Mouse (Mus musculus) kidney, adult 10 weeks (tissue): ENCODE measurements around the gene Cyp2b9. TPM values are rescaled to one million over a fixed set of nuclear protein-coding genes. Genes with fewer than 3 reads are reported as not detected.

Source experiments
- polyA plus RNA-seq: library from polyadenylated mRNA; stranded (reverse); fragments of 350-450 nt; fragmentation: Illumina TruSeq; extraction: RNeasy Lipid Tissue Mini Kit (QIAGEN cat#74804); gene quantifications from one replicate; pipeline ENCODE4 v1.2.3, GENCODE M21; 2014; ENCODE audit warnings: low read depth, low replicate concordance

Cyp2b9 gene
- polyA plus RNA-seq = not detected

DNA sequence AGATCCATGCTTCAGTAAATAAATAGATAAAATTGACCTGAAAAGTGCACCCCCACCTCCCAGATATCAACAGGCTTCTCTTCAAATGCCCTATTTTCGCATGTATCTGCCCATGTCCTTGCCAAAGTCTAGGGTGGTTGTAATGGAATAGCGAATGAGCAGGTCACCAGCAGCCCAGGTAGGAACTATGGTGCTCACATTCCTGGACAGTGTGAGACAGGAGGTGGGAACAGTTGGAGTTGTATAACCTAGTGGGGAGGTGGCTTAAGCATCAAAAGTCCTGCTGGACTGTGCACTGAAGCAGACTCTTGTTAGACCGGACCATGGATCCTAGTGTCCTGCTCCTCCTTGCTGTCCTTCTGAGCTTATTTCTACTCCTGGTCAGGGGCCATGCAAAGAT lies at the start of gene Cyp2b9:
TSS of gene Cyp2b9 (plus strand) at position 301 of the 400 bp plus-strand sequence.

DNA sequence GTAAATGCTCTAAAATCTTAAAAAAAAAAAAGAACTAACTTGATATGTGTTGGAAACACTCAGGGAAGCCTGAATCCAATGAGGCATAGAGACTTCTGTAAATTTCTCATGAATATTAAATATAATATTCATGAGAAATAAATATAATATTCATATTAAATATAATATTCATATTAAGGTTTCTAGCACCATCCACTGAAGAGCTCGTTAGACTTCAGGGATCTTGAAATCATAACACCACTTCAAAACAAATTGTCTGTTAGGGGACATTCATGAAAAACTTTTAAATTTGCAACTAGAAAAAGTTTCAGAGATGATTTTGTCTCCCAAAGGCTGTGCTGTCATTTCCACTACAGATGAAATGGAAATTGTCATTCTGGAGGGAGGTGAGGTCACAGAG lies 86.8 kb downstream of the Cyp2b9 start, which contains the start of gene Vmn1r184:
TSS of gene Vmn1r184 (plus strand) at position 301 of the 400 bp plus-strand sequence.

Other genes starting within 250 kb of the Cyp2b9 start
- gene Cyp2b13, start 111.9 kb upstream of the Cyp2b9 start, polyA plus RNA-seq = not detected
- not detected for gene Vmn1r184, start 86.9 kb downstream of the Cyp2b9 start, polyA plus RNA-seq
- 144 TPM for gene Cyp2a4, start 133.8 kb downstream of the Cyp2b9 start, polyA plus RNA-seq
- gene Nlrp9c, start 230.3 kb downstream of the Cyp2b9 start, polyA plus RNA-seq = not detected